Mouse (Mus musculus) c-Kit-positive CD71-negative TER-119-negative erythroid progenitor cells, embryonic 14.5 days (primary cell): ENCODE measurements at regions not wholly inside any gene's neighbourhood (a gene's known extent, or its start where the extent isn't known, plus 50 kb on each side); places are given as distances from the start of the nearest gene placed in this dataset.
A peak's percentile ranks its signal among the peaks of the same experiment; 100 is the strongest.

Source experiments
- DNase-seq: peaks from one replicate; pipeline ENCODE4 v3.0.0-alpha.2; 2013; ENCODE audit warnings: low read depth

DNA sequence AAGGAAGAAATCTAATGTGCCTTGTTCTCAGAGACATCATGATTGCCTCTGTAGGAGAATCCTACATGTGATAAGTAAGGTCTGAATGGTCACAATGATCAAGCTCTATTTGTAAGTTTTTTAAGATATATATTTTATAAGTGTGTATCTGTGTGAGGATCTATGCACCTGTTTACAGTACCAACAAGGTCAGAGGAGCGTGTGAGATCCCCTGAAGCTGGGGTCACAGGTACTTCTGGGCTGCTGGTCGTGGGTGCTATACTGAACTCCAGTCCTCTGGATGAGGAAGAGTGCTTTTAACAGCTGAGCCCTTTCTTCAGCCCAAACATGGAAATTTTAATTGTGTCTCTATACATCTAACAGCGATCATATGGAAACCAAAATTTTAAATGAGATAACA, 181.1 kb upstream of the Topaz1 start:
- no peak for DNase-seq

- DNase-seq: no peak
Observed at GRCm38 (mm10) chr9:122568691-122569441, 178.3 kb upstream of the Topaz1 start.

- DNase-seq: no peak
Observed at GRCm38 (mm10) chr9:122569511-122570455, 177.4 kb upstream of the Topaz1 start.

GRCm38 (mm10) chr9:122571001-122571400, 176.1 kb upstream of the Topaz1 start:
- DNase-seq: no peak

GRCm38 (mm10) chr9:122571402-122572059, 175.6 kb upstream of the Topaz1 start:
- no peak for DNase-seq

DNA sequence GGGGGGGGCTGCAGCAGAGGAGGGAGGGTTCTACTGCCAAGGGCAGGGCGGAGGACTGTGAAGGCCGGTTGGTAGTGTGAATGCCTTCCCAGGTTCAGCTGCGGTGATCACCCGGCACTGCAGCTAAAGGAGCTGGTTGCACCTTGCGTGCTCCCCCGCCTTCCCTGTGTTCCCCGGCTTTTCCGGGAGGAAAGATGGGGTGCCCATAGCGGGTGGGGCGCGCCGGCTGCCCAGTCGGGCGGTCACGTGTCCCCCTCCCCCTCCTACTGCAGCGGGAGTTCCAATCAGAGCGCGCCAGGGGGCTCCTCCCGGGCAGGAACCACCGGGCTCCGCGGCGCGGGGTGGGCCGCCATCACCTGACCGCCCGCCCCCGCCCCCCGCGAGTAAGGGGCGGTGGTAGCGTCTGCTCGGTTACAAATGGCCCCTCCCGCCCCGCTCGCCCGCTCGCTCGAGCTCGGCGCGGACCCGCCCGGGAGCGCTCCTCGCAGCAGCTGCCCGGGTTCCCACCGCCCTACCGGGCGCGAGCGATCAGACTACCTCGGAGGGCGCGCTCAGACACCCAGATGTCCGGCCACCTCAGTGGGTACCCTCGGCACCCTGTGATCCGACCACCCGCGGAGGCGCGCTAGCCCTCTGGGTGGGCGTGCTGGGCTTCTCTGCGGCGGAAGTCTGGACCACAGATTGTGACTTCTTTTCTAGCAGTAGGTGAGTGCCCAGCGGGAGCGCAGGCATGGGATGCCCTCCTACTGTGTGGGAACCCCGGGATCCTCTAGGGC, 174.9 kb upstream of the Topaz1 start:
- DNase-seq: no peak

- DNase-seq: no peak
Observed at GRCm38 (mm10) chr9:122572836-122573267, 174.3 kb upstream of the Topaz1 start.

DNA sequence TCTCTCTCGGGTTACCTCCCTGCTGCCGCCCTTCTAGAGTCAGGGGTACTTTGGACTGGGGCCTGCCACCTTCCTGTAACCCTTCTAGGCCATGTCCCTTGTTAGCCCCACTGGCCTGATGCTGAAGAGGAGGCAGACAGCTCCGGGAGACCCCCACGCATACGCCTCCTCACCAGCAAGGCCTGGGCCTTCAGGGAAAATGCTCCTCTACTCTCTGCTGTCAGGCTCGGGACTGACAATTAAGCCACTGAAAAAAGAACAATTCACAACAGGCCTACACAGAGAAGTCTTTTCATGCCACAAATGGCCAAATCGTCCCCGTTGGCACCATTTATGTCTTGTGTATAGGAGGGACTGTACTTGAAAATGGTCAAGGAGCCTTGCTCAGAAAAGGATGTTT, 161.9 kb upstream of the Topaz1 start:
- DNase-seq: no peak

GRCm38 (mm10) chr9:122586421-122586820, 160.7 kb upstream of the Topaz1 start:
- no peak for DNase-seq

GRCm38 (mm10) chr9:122586986-122587385, 160.2 kb upstream of the Topaz1 start:
- no peak for DNase-seq

- no peak for DNase-seq
Observed at GRCm38 (mm10) chr9:122588246-122588645, 158.9 kb upstream of the Topaz1 start.

- no peak for DNase-seq
Observed at GRCm38 (mm10) chr9:122592820-122593615, 154.1 kb upstream of the Topaz1 start.

GRCm38 (mm10) chr9:122595120-122595943, 151.8 kb upstream of the Topaz1 start:
- no peak for DNase-seq

- no peak for DNase-seq
Observed at GRCm38 (mm10) chr9:122603106-122603505, 144.0 kb upstream of the Topaz1 start.

GRCm38 (mm10) chr9:122609616-122610015, 137.5 kb upstream of the Topaz1 start:
- DNase-seq: no peak

GRCm38 (mm10) chr9:122610918-122611317, 136.2 kb upstream of the Topaz1 start:
- DNase-seq: no peak

DNA sequence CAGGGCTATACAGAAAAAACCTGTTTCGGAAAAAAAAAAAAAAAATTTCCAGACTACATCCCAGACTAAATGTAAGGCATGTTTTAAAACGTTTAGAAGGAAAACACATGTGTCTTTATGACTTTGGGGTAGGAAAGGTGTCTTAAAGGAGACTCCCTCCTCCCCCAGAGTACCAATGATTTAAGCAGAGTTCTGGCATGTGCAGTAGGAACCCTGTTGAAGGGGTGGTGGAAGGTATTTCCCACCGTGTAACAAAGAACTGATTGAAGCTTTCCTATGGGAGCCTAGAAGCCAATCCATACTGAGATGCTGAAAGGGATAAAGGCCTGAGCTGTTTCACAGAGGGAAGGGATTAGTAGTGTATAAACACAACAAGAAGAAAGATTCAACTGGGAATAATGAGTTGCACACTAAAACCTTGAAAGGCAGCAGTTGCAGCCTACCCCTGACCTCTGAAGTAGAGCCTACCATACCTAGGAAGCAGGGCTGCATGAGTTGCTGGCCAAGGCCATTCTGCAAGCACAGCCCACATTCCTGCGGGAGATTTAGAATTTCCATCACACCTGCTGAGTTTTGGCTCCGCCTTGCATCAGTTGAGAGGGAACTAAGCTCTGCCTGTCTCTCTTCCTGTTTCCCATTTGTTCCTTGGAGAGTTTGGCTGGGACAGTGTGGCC, 132.4 kb upstream of the Topaz1 start:
- no peak for DNase-seq

DNA sequence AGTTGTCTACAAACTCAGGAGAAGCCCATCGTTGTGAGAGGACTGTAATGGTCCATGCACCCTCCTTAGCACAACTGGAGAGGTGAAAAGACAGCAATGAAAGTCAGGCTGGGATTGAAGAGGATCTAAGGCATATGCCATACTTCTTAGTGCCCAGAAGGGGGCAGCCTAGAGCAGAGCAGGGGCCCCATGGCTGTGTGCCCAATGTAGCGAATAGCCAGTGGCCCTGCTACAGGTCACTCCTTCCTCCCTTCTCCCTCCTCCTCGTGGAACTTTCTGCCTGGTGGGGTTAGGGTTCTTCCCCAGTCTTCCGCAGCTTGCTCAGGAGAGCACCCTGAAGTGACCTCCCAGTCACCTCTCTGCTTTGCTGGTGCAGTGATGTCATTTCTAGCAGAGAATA, 131.8 kb upstream of the Topaz1 start:
- peak; percentile 16 for DNase-seq

DNA sequence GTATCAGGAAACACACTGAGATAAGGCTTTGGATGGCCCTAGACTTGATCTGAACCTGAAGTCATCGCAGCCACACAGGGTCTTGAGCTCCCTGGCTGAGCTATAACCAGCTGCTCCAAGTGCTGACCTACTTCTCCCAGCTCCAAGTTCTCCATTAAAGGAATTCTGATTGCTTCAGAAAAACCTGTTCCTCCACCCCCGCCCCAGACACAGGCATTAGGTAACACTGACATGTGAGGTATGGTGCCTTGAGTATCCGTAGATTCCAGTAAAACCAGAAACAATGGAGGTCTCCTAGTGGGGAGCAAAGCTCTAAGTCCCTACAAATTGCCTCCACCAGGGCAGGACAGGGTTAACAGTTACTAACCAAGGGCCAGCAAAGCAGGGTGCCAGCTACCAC, 129.4 kb upstream of the Topaz1 start:
- DNase-seq: no peak
